Comparison of ENCODE assay signal across 14 mouse cellular contexts in genomic region chr11:117674531-117674930, GRCm38 (mm10). TPM values are rescaled to one million over a fixed set of nuclear protein-coding genes. Genes with fewer than 3 reads are reported as not detected.
DNase-seq lines count a peak whose midpoint lies in the region; ATAC-seq and TF ChIP-seq lines count a peak whose summit lies in the region.
"Had no signal": no experiment of that assay in that cellular context is flagged by ENCODE, and none has a peak within 500 bp of the region (broad histone marks: within the 10 kb centered on the region; RNA-seq: fewer than 3 reads in every experiment).

No protein-coding gene starts in this region.

- no peak for TF ChIP-seq POLR2A in bone marrow, adult 2 months (IDR thresholded peaks at IDR 0.05; ENCODE audit: borderline replicate concordance, control insufficient read depth, low read depth, low read length)

- H3K4me1 ChIP-seq in hindbrain, postnatal 0 days (ENCODE audit: insufficient read depth, low read length), result 0 out of 2 replicates have a peak, but pooled peaks cover 6% of the 10 kb centered on the region
- peaks cover 23% of the 10 kb centered on the region for H3K4me1 ChIP-seq in hindbrain, embryonic 14.5 days (replicated peaks; ENCODE audit: control insufficient read depth, insufficient read depth, low read length)
- H3K4me1 ChIP-seq in midbrain, postnatal 0 days (ENCODE audit: insufficient read depth, low read length), result no peaks in the 10 kb centered on the region; the same call in 1 of the 2 replicates
- peaks cover 18% of the 10 kb centered on the region for H3K4me1 ChIP-seq in midbrain, embryonic 10.5 days
- peaks cover 2% of the 10 kb centered on the region; the same call in 1 of the 2 replicates for H3K4me1 ChIP-seq in bone marrow, adult 2 months (ENCODE audit: control insufficient read depth, insufficient read depth, low read length)
- peaks cover 27% of the 10 kb centered on the region for H3K4me1 ChIP-seq in forebrain, embryonic 10.5 days

- no peak for DNase-seq in hindbrain, postnatal 0 days (ENCODE audit: low spot score)
- no peak for DNase-seq in hindbrain, embryonic 14.5 days (ENCODE audit: low spot score)
- no peak for DNase-seq in midbrain, postnatal 0 days (ENCODE audit: low spot score)
- DNase-seq in midbrain, embryonic 10.5 days (ENCODE audit: low spot score), result no peak
- no peak for DNase-seq in yolk sac, embryonic 10.5 days (ENCODE audit: low spot score)
- no peak for DNase-seq in forebrain, embryonic 10.5 days (ENCODE audit: extremely low spot score, low spot score)
- DNase-seq: adrenal gland, postnatal 10 days; cerebellum, adult 11-12 months; heart, postnatal 14 days had no signal

- no peak for ATAC-seq in hindbrain, postnatal 0 days
- ATAC-seq in hindbrain, embryonic 14.5 days (ENCODE audit: low FRiP score), result no peak
- no peak for ATAC-seq in midbrain, postnatal 0 days (ENCODE audit: low FRiP score)
- ATAC-seq: forebrain, embryonic 13.5 days had no signal

- no peaks in the 10 kb centered on the region for H3K27me3 ChIP-seq in hindbrain, postnatal 0 days (ENCODE audit: insufficient read depth, low read length)
- H3K27me3 ChIP-seq in hindbrain, embryonic 14.5 days (ENCODE audit: control insufficient read depth, insufficient read depth, low read length), result no peaks in the 10 kb centered on the region
- no peaks in the 10 kb centered on the region for H3K27me3 ChIP-seq in midbrain, postnatal 0 days (ENCODE audit: insufficient read depth, low read length)
- no peaks in the 10 kb centered on the region for H3K27me3 ChIP-seq in midbrain, embryonic 10.5 days (ENCODE audit: low read depth, poor library complexity, severe bottlenecking)
- H3K27me3 ChIP-seq in forebrain, embryonic 10.5 days (ENCODE audit: poor library complexity, severe bottlenecking), result no peaks in the 10 kb centered on the region
- H3K27me3 ChIP-seq: forebrain, embryonic 13.5 days; kidney, embryonic 15.5 days; megakaryocyte, embryonic 14.5 days had no signal

- peak; percentile 41 for TF ChIP-seq CTCF in hindbrain, postnatal 0 days (IDR thresholded peaks at IDR 0.05; ENCODE audit: low read depth)
- peak; percentile 40 for TF ChIP-seq CTCF in midbrain, postnatal 0 days (IDR thresholded peaks at IDR 0.05)
- TF ChIP-seq CTCF in bone marrow, adult 2 months (IDR thresholded peaks at IDR 0.05; ENCODE audit: control insufficient read depth, insufficient read depth, low read length), result peak; percentile 31; the same call in 1 of the 2 replicates

- H3K9ac ChIP-seq in hindbrain, postnatal 0 days (replicated peaks; ENCODE audit: low read length), result no peak overlapping the region
- H3K9ac ChIP-seq in hindbrain, embryonic 14.5 days, result no peak overlapping the region
- H3K9ac ChIP-seq in midbrain, postnatal 0 days (replicated peaks; ENCODE audit: low read length, poor library complexity, severe bottlenecking), result no peak overlapping the region
- H3K9ac ChIP-seq: forebrain, embryonic 13.5 days; kidney, embryonic 15.5 days had no signal

- H3K27ac ChIP-seq in hindbrain, postnatal 0 days, result no peak overlapping the region
- no peak overlapping the region for H3K27ac ChIP-seq in hindbrain, embryonic 14.5 days
- H3K27ac ChIP-seq in midbrain, postnatal 0 days (ENCODE audit: low read depth, low read length), result no peak overlapping the region
- no peak overlapping the region for H3K27ac ChIP-seq in midbrain, embryonic 10.5 days (replicated peaks)
- no peak overlapping the region for H3K27ac ChIP-seq in bone marrow, adult 2 months (ENCODE audit: control insufficient read depth, insufficient read depth, low read depth, low read length, poor library complexity)
- H3K27ac ChIP-seq in forebrain, embryonic 10.5 days, result no peak overlapping the region
- H3K27ac ChIP-seq: embryonic facial prominence, embryonic 10.5 days; forebrain, embryonic 13.5 days; kidney, embryonic 15.5 days had no signal

- no peaks in the 10 kb centered on the region for H3K9me3 ChIP-seq in hindbrain, postnatal 0 days (ENCODE audit: low read length)
- no peaks in the 10 kb centered on the region for H3K9me3 ChIP-seq in hindbrain, embryonic 14.5 days (ENCODE audit: control insufficient read depth, low read length)
- no peaks in the 10 kb centered on the region for H3K9me3 ChIP-seq in midbrain, postnatal 0 days (ENCODE audit: low read length)
- H3K9me3 ChIP-seq in midbrain, embryonic 10.5 days (replicated peaks), result 0 out of 2 replicates have a peak, but pooled peaks cover 4% of the 10 kb centered on the region
- no peaks in the 10 kb centered on the region; the same call in 1 of the 2 replicates for H3K9me3 ChIP-seq in forebrain, embryonic 10.5 days
- H3K9me3 ChIP-seq: embryonic facial prominence, embryonic 10.5 days; forebrain, embryonic 13.5 days; kidney, embryonic 15.5 days had no signal

- 96% methylated on average over 1 of the region's 1 CpGs for WGBS in hindbrain, postnatal 0 days
- WGBS in hindbrain, embryonic 14.5 days, result 94% methylated on average over 1 of the region's 1 CpGs
- 94% methylated on average over 1 of the region's 1 CpGs for WGBS in midbrain, postnatal 0 days
- 91% methylated on average over 1 of the region's 1 CpGs for WGBS in midbrain, embryonic 10.5 days
- 97% methylated on average over 1 of the region's 1 CpGs for WGBS in bone marrow, adult 2 months
- WGBS in forebrain, embryonic 10.5 days, result 97% methylated on average over 1 of the region's 1 CpGs

- H3K36me3 ChIP-seq in hindbrain, postnatal 0 days (ENCODE audit: insufficient read depth, low read length), result no peaks in the 10 kb centered on the region
- H3K36me3 ChIP-seq in hindbrain, embryonic 14.5 days (replicated peaks; ENCODE audit: control insufficient read depth, insufficient read depth), result no peaks in the 10 kb centered on the region
- no peaks in the 10 kb centered on the region for H3K36me3 ChIP-seq in midbrain, postnatal 0 days (ENCODE audit: insufficient read depth, low read length)
- H3K36me3 ChIP-seq in midbrain, embryonic 10.5 days, result peaks cover 30% of the 10 kb centered on the region; the same call in 1 of the 2 replicates
- H3K36me3 ChIP-seq in forebrain, embryonic 10.5 days (replicated peaks), result peaks cover 30% of the 10 kb centered on the region
- H3K36me3 ChIP-seq: kidney, embryonic 15.5 days had no signal

- H3K4me2 ChIP-seq in hindbrain, postnatal 0 days (ENCODE audit: low read depth, low read length), result no peak overlapping the region
- no peak overlapping the region for H3K4me2 ChIP-seq in hindbrain, embryonic 14.5 days (replicated peaks)
- H3K4me2 ChIP-seq in midbrain, postnatal 0 days (ENCODE audit: low read depth, low read length, poor library complexity, severe bottlenecking), result no peak overlapping the region
- H3K4me2 ChIP-seq: forebrain, embryonic 13.5 days; kidney, embryonic 15.5 days had no signal

- H3K4me3 ChIP-seq in hindbrain, postnatal 0 days (ENCODE audit: low read length), result no peak overlapping the region
- H3K4me3 ChIP-seq in hindbrain, embryonic 14.5 days (replicated peaks; ENCODE audit: low read length), result no peak overlapping the region
- no peak overlapping the region for H3K4me3 ChIP-seq in midbrain, postnatal 0 days (ENCODE audit: low read depth, low read length)
- H3K4me3 ChIP-seq in midbrain, embryonic 10.5 days, result no peak overlapping the region
- H3K4me3 ChIP-seq in bone marrow, adult 2 months (replicated peaks; ENCODE audit: control insufficient read depth, low read depth, low read length), result no peak overlapping the region
- H3K4me3 ChIP-seq in forebrain, embryonic 10.5 days, result no peak overlapping the region
- H3K4me3 ChIP-seq: embryonic facial prominence, embryonic 10.5 days; forebrain, embryonic 13.5 days; kidney, embryonic 15.5 days; megakaryocyte, embryonic 14.5 days had no signal

RNA-seq across cellular contexts. Expression of gene Tnrc6c, which starts 20.4 kb away (rescaled TPM):
- 56.4 and 64.9 TPM in 2 replicates for total RNA-seq in hindbrain, postnatal 0 days (2014; rRNA removed)
- polyA plus RNA-seq in hindbrain, postnatal 0 days (2015; fragmentation: Nextera tagmentation; extraction: Ambion mirVana), result 18.3 and 19.7 TPM in 2 replicates
- polyA plus RNA-seq in hindbrain, embryonic 14.5 days (2014; fragmentation: Nextera tagmentation; extraction: Ambion mirVana), result 23.4 and 25.1 TPM in 2 replicates
- 78.4 and 79.8 TPM in 2 replicates for total RNA-seq in midbrain, postnatal 0 days (2014; rRNA removed)
- 22.8 and 26.5 TPM in 2 replicates for polyA plus RNA-seq in midbrain, postnatal 0 days (2015; fragmentation: Nextera tagmentation; extraction: Ambion mirVana)
- 9.4 and 12.4 TPM in 2 replicates for polyA plus RNA-seq in midbrain, embryonic 10.5 days (2016; fragmentation: Nextera tagmentation; extraction: Ambion mirVana)
- 14.5 and 19.5 TPM in 2 replicates for polyA plus RNA-seq in bone marrow, adult 2 months (2011; ENCODE audit: insufficient read depth, insufficient read length, low replicate concordance, missing spikeins)
- polyA plus RNA-seq in forebrain, embryonic 10.5 days (2016; fragmentation: Nextera tagmentation; extraction: Ambion mirVana), result 11.3 and 12.0 TPM in 2 replicates
